Mouse (Mus musculus) CD8-positive naive resting alpha-beta T cell, adult 57 days (primary cell): ENCODE data around the gene Prrc2c. TPM values are rescaled to one million over a fixed set of nuclear protein-coding genes. Genes with fewer than 3 reads are reported as not detected.

Experiments used
- total RNA-seq: library from RNA; stranded (reverse); gene quantifications from one replicate; pipeline ENCODE4 v1.2.4, GENCODE M21; 2023

The Prrc2c gene
- 501 TPM for total RNA-seq

DNA sequence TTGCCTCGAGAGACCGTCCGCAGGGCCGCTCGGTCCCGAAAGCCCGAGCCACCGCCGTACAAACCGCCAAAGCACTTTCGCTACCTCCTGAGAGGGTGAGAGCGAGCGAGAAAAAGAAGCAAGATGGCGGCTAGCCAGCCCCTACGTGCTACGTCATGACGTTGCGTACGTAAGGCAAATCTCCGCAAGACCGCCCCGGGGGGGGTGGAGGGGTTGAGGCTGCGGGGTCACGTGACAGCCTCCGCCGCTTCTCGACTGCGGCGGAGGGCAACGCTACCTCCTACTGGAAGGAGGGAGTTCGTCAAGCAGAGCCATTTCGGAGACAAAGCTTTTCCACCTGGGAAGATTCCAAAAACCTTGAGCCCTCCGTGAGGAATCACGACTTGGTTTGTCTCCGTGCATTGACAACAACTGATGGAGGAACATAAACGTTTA lies at the start of gene Prrc2c:
Gene Prrc2c (minus strand): TSS at position 156 of the 435 bp plus-strand sequence.

DNA sequence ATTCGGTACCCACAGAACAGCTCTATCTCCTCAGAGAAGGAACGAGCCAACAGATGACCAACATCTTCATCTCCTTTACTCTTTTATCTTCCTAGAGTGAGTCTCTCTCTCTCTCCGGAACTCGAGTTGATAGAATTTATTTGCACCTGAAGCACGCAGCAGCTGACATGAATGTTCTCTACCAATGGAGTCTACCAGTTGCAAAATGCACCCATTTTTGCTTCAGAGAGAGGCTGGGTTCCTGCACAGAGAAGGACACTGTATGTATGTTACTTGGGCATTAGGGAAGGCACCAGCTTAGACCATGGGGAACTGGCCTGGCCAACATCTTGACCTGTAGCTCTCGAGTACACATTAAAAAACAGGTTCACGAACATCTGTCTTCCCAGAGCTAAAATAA lies 82.2 kb downstream of the Prrc2c start, which contains the start of gene Myocos:
Gene Myocos (minus strand): TSS at position 101 of the 400 bp plus-strand sequence.

DNA sequence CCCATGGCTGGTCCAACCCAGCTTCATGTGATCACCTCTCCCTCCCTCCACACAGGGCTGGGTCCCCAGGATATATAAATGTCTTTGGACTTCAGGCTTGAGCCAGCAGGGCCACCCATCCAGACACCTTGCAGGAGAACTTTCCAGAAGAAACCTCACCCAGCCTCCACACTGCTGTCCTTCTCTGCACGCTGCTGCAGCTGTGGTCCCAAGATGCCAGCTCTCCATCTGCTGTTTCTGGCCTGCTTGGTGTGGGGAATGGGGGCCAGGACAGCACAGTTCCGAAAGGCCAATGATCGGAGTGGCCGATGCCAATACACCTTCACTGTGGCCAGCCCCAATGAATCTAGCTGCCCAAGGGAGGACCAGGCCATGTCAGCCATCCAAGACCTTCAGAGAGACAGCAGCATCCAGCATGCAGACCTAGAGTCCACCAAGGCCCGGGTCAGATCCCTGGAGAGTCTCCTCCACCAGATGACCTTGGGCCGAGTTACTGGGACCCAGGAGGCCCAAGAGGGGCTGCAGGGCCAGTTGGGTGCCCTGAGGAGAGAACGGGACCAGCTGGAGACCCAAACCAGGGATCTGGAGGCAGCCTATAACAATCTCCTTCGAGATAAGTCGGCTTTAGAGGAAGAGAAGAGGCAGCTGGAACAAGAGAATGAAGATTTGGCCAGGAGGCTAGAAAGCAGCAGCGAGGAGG lies 101.2 kb downstream of the Prrc2c start, which contains the start of gene Myoc:
Gene Myoc (plus strand): TSS at position 105 of the 700 bp plus-strand sequence.

Other genes with a start within 250 kb of the Prrc2c start
- 14.6 TPM for gene Mettl13, start 192.0 kb downstream of the Prrc2c start, total RNA-seq
- 53.9 TPM for gene Vamp4, start 170.0 kb downstream of the Prrc2c start, total RNA-seq
- gene Myoc, start 101.4 kb downstream of the Prrc2c start, total RNA-seq = not detected
- not detected for gene Myocos, start 82.3 kb downstream of the Prrc2c start, total RNA-seq
- gene Fmo4, start 73.4 kb upstream of the Prrc2c start, total RNA-seq = not detected
- gene Fmo1, start 126.1 kb upstream of the Prrc2c start, total RNA-seq = not detected
- not detected for gene Fmo2, start 158.2 kb upstream of the Prrc2c start, total RNA-seq
- gene Fmo6, start 197.0 kb upstream of the Prrc2c start, total RNA-seq = not detected
- gene Fmo3, start 244.0 kb upstream of the Prrc2c start, total RNA-seq = not detected